Mouse (Mus musculus) neural tube, embryonic 13.5 days (tissue): ENCODE measurements around the gene Batf. TPM values are rescaled to one million over a fixed set of nuclear protein-coding genes. Genes with fewer than 3 reads are reported as not detected.

Experiments used
- ATAC-seq: fragments of 200-750 bp; cut with Nextera tagmentation; 2 replicates; pipeline ENCODE4 v1.8.0; 2017; ENCODE audit warnings: low read depth, mild to moderate bottlenecking, moderate TSS enrichment, moderate library complexity
- H3K27ac ChIP-seq: fragments of 300-500 bp; sonication (generic); replicated peaks from 2 replicates; pipeline ENCODE4 v1.5.1; 2015; ENCODE audit warnings: moderate library complexity, mild to moderate bottlenecking, inconsistent platforms
- H3K27me3 ChIP-seq: fragments of 300-500 bp; sonication (generic); 2 replicates; pipeline ENCODE4 v1.6.1; 2015; ENCODE audit warnings: mild to moderate bottlenecking, inconsistent platforms
- H3K36me3 ChIP-seq: fragments of 300-500 bp; sonication (generic); 2 replicates; pipeline ENCODE4 v1.6.1; 2015; ENCODE audit warnings: mild to moderate bottlenecking, inconsistent platforms
- H3K4me1 ChIP-seq: fragments of 300-500 bp; sonication (generic); replicated peaks from 2 replicates; pipeline ENCODE4 v1.6.1; 2015; ENCODE audit warnings: inconsistent platforms
- H3K4me2 ChIP-seq: fragments of 300-500 bp; sonication (generic); 2 replicates; pipeline ENCODE4 v1.6.1; 2015; ENCODE audit warnings: inconsistent platforms, mild to moderate bottlenecking, moderate library complexity
- H3K4me3 ChIP-seq: fragments of 300-500 bp; sonication (generic); 2 replicates; pipeline ENCODE4 v1.5.1; 2015; ENCODE audit warnings: mild to moderate bottlenecking, inconsistent platforms
- H3K9ac ChIP-seq: fragments of 300-500 bp; sonication (generic); 2 replicates; pipeline ENCODE4 v1.6.1; 2015; ENCODE audit warnings: moderate library complexity, mild to moderate bottlenecking, inconsistent platforms
- H3K9me3 ChIP-seq: fragments of 300-500 bp; sonication (generic); 2 replicates; pipeline ENCODE4 v1.6.1; 2016; ENCODE audit warnings: inconsistent platforms
- WGBS: fragments of 180-500 bp; shearing (Covaris S2); methylation state at CpG from one replicate; pipeline ENCODE4 v1.1.7; 2015; 5-methylcytosine and 5-hydroxymethylcytosine counted together
- polyA plus RNA-seq: library from polyadenylated mRNA; unstranded; fragments of >200 nt; fragmentation: Nextera tagmentation; extraction: Ambion mirVana; gene quantifications from 2 replicates; pipeline ENCODE4 v1.2.1, GENCODE M21; 2015

Gene Batf
- polyA plus RNA-seq, 1 experiment from 2014 or later: 0.96 TPM

DNA sequence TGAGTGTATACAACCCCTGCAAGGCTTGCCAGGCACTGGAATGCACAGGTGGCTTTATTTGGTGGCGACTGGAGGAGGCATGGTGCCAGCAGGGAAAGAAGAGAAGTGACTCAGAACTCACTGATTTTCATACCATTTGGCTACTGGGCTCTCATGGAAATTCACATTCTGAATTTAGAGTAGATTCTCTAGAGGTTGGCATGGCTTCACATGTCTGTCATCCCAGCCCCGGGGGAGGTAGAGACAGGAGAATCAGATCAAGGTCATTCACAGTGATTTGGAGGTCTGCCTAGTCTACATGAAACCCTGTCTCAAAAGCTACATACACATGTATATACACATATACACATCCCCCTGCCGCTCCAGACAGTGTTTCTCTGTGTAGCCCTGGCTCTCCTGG, 50.5 kb downstream of the Batf start:
- Histone ChIP-seq H3K27me3 (no peaks in the 10 kb centered on the region), H3K9ac (no peak overlapping the region), H3K4me1 (no peaks in the 10 kb centered on the region), H3K27ac (no peak overlapping the region), H3K4me3 (no peak overlapping the region), H3K36me3 (no peaks in the 10 kb centered on the region), H3K4me2 (no peak overlapping the region), H3K9me3 (no peaks in the 10 kb centered on the region)
- WGBS: 94% methylated on average over 3 of the region's 3 CpGs
- ATAC-seq: no peak

GRCm38 (mm10) chr12:85745827-85746695, 59.6 kb downstream of the Batf start, which contains the start of gene Flvcr2:
Flvcr2 (plus strand) TSS chr12:85746539.
- ATAC-seq: peak; percentile 88
- H3K9me3 ChIP-seq: no peaks in the 10 kb centered on the region
- H3K4me1 ChIP-seq: peaks cover 16% of the 10 kb centered on the region
- no peak within 1 kb of the TSS for H3K27ac ChIP-seq
- peak within 1 kb of the TSS; percentile 41 for H3K4me3 ChIP-seq
- H3K9ac ChIP-seq: peak within 1 kb of the TSS; percentile 46
- 2% methylated on average over 45 of the region's 51 CpGs for WGBS
- peak within 1 kb of the TSS; percentile 81 for H3K4me2 ChIP-seq
- no peaks in the 10 kb centered on the region for H3K36me3 ChIP-seq
- H3K27me3 ChIP-seq: peaks cover 24% of the 10 kb centered on the region

DNA sequence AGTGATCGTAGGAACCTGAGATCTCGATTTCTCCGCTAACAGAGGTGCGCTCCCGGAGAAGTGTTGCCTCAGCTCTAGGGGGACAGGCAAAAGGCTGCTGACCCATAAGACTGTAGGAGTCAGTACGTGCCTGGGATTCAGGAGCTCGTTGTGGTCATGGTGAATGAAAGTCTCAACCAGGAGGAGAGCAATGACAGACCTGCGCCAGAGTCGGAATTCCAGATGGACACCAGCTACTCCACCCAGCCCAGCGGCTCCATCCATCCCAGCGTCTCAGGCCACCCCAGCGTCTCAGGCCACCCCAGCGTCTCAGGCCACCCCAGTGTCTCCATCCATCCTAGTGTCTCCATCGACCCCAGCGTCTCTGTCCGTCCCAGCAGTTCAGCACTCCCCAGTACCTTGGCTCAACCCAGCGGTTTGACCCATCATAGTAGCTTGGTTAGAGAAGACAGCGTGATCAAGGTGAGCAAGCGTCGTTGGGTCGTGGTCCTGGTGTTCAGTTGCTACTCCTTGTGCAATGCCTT, 60.3 kb downstream of the Batf start:
- 0 out of 2 replicates have a peak, but pooled peaks have one; percentile 26 for ATAC-seq
- Histone ChIP-seq H3K9me3 (no peaks in the 10 kb centered on the region), H3K4me2 (peak overlapping the region; percentile 81), H3K27ac (no peak overlapping the region), H3K9ac (peak overlapping the region; percentile 46), H3K36me3 (no peaks in the 10 kb centered on the region), H3K4me3 (peak overlapping the region; percentile 41), H3K4me1 (peaks cover 16% of the 10 kb centered on the region), H3K27me3 (peaks cover 24% of the 10 kb centered on the region)
- WGBS: 23% methylated on average over 21 of the region's 21 CpGs

DNA sequence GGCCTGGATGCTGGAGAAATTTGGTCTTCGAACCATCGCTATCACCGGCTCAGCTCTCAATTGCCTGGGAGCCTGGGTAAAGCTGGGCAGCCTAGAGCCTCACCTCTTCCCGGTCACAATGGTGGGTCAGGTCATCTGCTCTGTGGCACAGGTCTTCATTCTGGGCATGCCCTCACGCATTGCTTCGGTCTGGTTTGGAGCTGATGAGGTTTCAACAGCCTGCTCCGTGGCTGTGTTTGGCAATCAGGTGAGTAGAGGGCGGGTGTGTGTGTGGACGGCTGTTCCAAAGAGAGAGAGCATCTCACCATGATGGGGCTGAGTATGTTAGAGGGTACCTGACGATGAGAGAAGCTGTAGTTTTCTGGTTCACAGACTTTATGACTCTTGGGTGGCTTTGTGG, 60.9 kb downstream of the Batf start:
- no peak overlapping the region for H3K9ac ChIP-seq
- peaks cover 16% of the 10 kb centered on the region for H3K4me1 ChIP-seq
- H3K9me3 ChIP-seq: no peaks in the 10 kb centered on the region
- 89% methylated on average over 10 of the region's 10 CpGs for WGBS
- H3K4me2 ChIP-seq: peak overlapping the region; percentile 81
- peaks cover 24% of the 10 kb centered on the region for H3K27me3 ChIP-seq
- no peaks in the 10 kb centered on the region for H3K36me3 ChIP-seq
- peak overlapping the region; percentile 41; the same call in 1 of the 2 replicates for H3K4me3 ChIP-seq
- ATAC-seq: no peak
- no peak overlapping the region for H3K27ac ChIP-seq

- Histone ChIP-seq H3K27ac (no peak overlapping the region), H3K4me2 (no peak overlapping the region), H3K9me3 (no peaks in the 10 kb centered on the region), H3K27me3 (peaks cover 20% of the 10 kb centered on the region), H3K9ac (no peak overlapping the region), H3K4me3 (no peak overlapping the region), H3K4me1 (peaks cover 16% of the 10 kb centered on the region), H3K36me3 (no peaks in the 10 kb centered on the region)
- WGBS: 94% methylated on average over 9 of the region's 9 CpGs
- ATAC-seq: no peak
Measured at GRCm38 (mm10) chr12:85749861-85750260, 63.4 kb downstream of the Batf start.

- Histone ChIP-seq H3K4me3 (no peak overlapping the region), H3K27me3 (peaks cover 7% of the 10 kb centered on the region), H3K9me3 (no peaks in the 10 kb centered on the region), H3K4me1 (no peaks in the 10 kb centered on the region), H3K9ac (no peak overlapping the region), H3K4me2 (no peak overlapping the region), H3K36me3 (no peaks in the 10 kb centered on the region), H3K27ac (no peak overlapping the region)
- ATAC-seq: no peak
- 92% methylated on average over 6 of the region's 6 CpGs for WGBS
Measured at GRCm38 (mm10) chr12:85752116-85752515, 65.6 kb downstream of the Batf start.

GRCm38 (mm10) chr12:85753223-85753622, 66.8 kb downstream of the Batf start:
- Histone ChIP-seq H3K4me3 (no peak overlapping the region), H3K9ac (no peak overlapping the region), H3K9me3 (no peaks in the 10 kb centered on the region), H3K27me3 (no peaks in the 10 kb centered on the region), H3K36me3 (no peaks in the 10 kb centered on the region), H3K4me2 (no peak overlapping the region), H3K4me1 (no peaks in the 10 kb centered on the region), H3K27ac (no peak overlapping the region)
- 42% methylated on average over 2 of the region's 2 CpGs for WGBS
- ATAC-seq: no peak

GRCm38 (mm10) chr12:85754611-85755265, 68.3 kb downstream of the Batf start:
- Histone ChIP-seq H3K27ac (no peak overlapping the region), H3K4me2 (no peak overlapping the region), H3K4me3 (no peak overlapping the region), H3K36me3 (no peaks in the 10 kb centered on the region), H3K9me3 (no peaks in the 10 kb centered on the region), H3K4me1 (no peaks in the 10 kb centered on the region), H3K27me3 (no peaks in the 10 kb centered on the region), H3K9ac (no peak overlapping the region)
- 73% methylated on average over 5 of the region's 5 CpGs for WGBS
- no peak for ATAC-seq

- H3K36me3 ChIP-seq: no peaks in the 10 kb centered on the region
- no peaks in the 10 kb centered on the region for H3K9me3 ChIP-seq
- 81% methylated on average over 3 of the region's 3 CpGs for WGBS
- no peak overlapping the region for H3K27ac ChIP-seq
- H3K4me1 ChIP-seq: no peaks in the 10 kb centered on the region
- no peak overlapping the region for H3K4me2 ChIP-seq
- no peak overlapping the region for H3K4me3 ChIP-seq
- no peak overlapping the region for H3K9ac ChIP-seq
- ATAC-seq: no peak
- no peaks in the 10 kb centered on the region for H3K27me3 ChIP-seq
Measured at GRCm38 (mm10) chr12:85756455-85756854, 70.0 kb downstream of the Batf start.

DNA sequence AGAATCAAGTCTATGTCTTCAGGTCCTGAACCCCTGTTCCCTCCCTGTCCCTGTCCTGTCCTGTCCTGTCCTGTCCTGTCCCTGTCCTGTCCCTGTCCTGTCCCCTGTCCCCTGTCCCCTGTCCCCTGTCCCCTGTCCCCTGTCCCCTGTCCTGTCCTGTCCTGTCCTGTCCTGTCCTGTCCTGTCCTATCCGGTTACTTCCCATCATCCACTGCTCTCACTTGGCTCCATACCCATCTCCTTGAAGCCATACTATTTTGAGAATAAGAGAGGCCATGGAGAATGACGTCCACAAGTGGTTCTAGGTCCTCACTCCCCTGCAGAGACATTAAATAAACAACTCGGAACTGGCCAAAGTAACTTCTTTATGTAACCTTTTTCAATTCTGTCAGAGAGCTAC, 70.6 kb downstream of the Batf start:
- no peak overlapping the region for H3K27ac ChIP-seq
- ATAC-seq: no peak
- H3K4me2 ChIP-seq: no peak overlapping the region
- H3K9me3 ChIP-seq: no peaks in the 10 kb centered on the region
- H3K4me1 ChIP-seq: no peaks in the 10 kb centered on the region
- 74% methylated on average over 3 of the region's 3 CpGs for WGBS
- no peaks in the 10 kb centered on the region for H3K36me3 ChIP-seq
- H3K9ac ChIP-seq: no peak overlapping the region
- H3K4me3 ChIP-seq: no peak overlapping the region
- H3K27me3 ChIP-seq: no peaks in the 10 kb centered on the region
